Mouse (Mus musculus) MEL (cell line): ENCODE data around the gene Itln1.

ENCODE experiments used
- CHD2 ChIP-seq: IDR thresholded peaks from 2 replicates; pipeline ENCODE4 v1.6.1; 2011; ENCODE audit warnings: low read length, improper control_type of control experiment
- CTCF ChIP-seq, 3 experiments: IDR thresholded peaks in 2 of 3; conservative IDR thresholded peaks in 1 of 3; 2 replicates each; pipeline ENCODE4 v1.5.1; 2011 to 2012; ENCODE audit warnings: low read length in 3 of 3, low read depth in 2 of 3, mild to moderate bottlenecking in 2 of 3, improper control_type of control experiment in 1 of 3, inconsistent platforms in 1 of 3, mixed read lengths in 1 of 3, moderate library complexity in 1 of 3; ENCODE audit not compliant: control insufficient read depth in 1 of 3, insufficient read depth in 1 of 3, poor library complexity in 1 of 3, severe bottlenecking in 1 of 3
- EP300 ChIP-seq, 2 experiments: IDR thresholded peaks; 2 replicates each; pipeline ENCODE4 v1.6.1; 2011; ENCODE audit warnings: improper control_type of control experiment in 2 of 2, low read length in 2 of 2, low read depth in 1 of 2, mild to moderate bottlenecking in 1 of 2
- GATA1 ChIP-seq: IDR thresholded peaks from 2 replicates; pipeline ENCODE4 v1.6.1; 2011; ENCODE audit warnings: low read depth, low read length, improper control_type of control experiment
- MXI1 ChIP-seq: IDR thresholded peaks from 2 replicates; pipeline ENCODE4 v1.6.1; 2011; ENCODE audit warnings: mild to moderate bottlenecking, low read depth, low read length, improper control_type of control experiment
- MYC ChIP-seq: IDR thresholded peaks from 2 replicates; pipeline ENCODE4 v1.6.1; 2011; ENCODE audit warnings: low read depth, mild to moderate bottlenecking, low read length, improper control_type of control experiment, moderate library complexity
- POLR2A ChIP-seq, 2 experiments: IDR thresholded peaks; 2 replicates each; pipeline ENCODE4 v1.6.1; 2011 to 2012; ENCODE audit warnings: low read length in 2 of 2, mild to moderate bottlenecking in 2 of 2, control low read depth in 1 of 2, improper control_type of control experiment in 1 of 2, low read depth in 1 of 2, moderate library complexity in 1 of 2; ENCODE audit not compliant: control insufficient read depth in 1 of 2, insufficient read depth in 1 of 2, poor library complexity in 1 of 2
- RCOR1 ChIP-seq: IDR thresholded peaks from 2 replicates; pipeline ENCODE4 v1.6.1; 2012; ENCODE audit warnings: low read depth, mild to moderate bottlenecking, inconsistent platforms, low read length, improper control_type of control experiment
- TAL1 ChIP-seq: IDR thresholded peaks from 2 replicates; pipeline ENCODE4 v1.6.1; 2012; ENCODE audit warnings: mild to moderate bottlenecking, inconsistent platforms, low read length, moderate library complexity, mixed read lengths
- ZC3H11A ChIP-seq: IDR thresholded peaks from 2 replicates; pipeline ENCODE4 v1.6.1; 2012; ENCODE audit warnings: low read depth, mild to moderate bottlenecking, inconsistent platforms, low read length, improper control_type of control experiment
- ZKSCAN1 ChIP-seq: IDR thresholded peaks from 2 replicates; pipeline ENCODE4 v1.6.1; 2012; ENCODE audit warnings: low read depth, mild to moderate bottlenecking, inconsistent platforms, low read length, improper control_type of control experiment, moderate library complexity

- TF ChIP-seq RCOR1 (no peak), CTCF (IDR thresholded peaks at IDR 0.05 in 2 of 3, conservative IDR thresholded peaks at IDR 0.05 in 1 of 3; ENCODE audit: control insufficient read depth in 1 of 3, insufficient read depth in 1 of 3, low read depth in 2 of 3, low read length in 3 of 3, poor library complexity in 1 of 3, severe bottlenecking in 1 of 3) (no peak), EP300 (IDR thresholded peaks at IDR 0.05; ENCODE audit: low read depth in 1 of 2, low read length in 2 of 2) (no peak), GATA1 (no peak), ZKSCAN1 (no peak), POLR2A (IDR thresholded peaks at IDR 0.05; ENCODE audit: control insufficient read depth in 1 of 2, insufficient read depth in 1 of 2, low read depth in 1 of 2, low read length in 2 of 2, poor library complexity in 1 of 2) (no peak), ZC3H11A (no peak), TAL1 (no peak), CHD2 (no peak), MXI1 (no peak), MYC (no peak)
Measured at GRCm38 (mm10) chr1:171560262-171560661, 25.2 kb upstream of the Itln1 start.
